Mouse (Mus musculus) forebrain, embryonic 10.5 days (tissue): ENCODE data around the gene Srd5a3. TPM values are rescaled to one million over a fixed set of nuclear protein-coding genes. Genes with fewer than 3 reads are reported as not detected.

Experiments
- DNase-seq: peaks from one replicate; pipeline ENCODE4 v3.0.0-alpha.2; 2017; ENCODE audit warnings: low spot score; ENCODE audit errors: extremely low spot score
- H3K27ac ChIP-seq: fragments of 300-500 bp; sonication (generic); 2 replicates; pipeline ENCODE4 v1.5.1; 2016; ENCODE audit warnings: mild to moderate bottlenecking
- H3K27me3 ChIP-seq: fragments of 300-500 bp; sonication (generic); 2 replicates; pipeline ENCODE4 v1.6.1; 2016; ENCODE audit warnings: mild to moderate bottlenecking; ENCODE audit not compliant: poor library complexity, severe bottlenecking
- H3K36me3 ChIP-seq: fragments of 300-500 bp; sonication (generic); replicated peaks from 2 replicates; pipeline ENCODE4 v1.6.1; 2016; ENCODE audit warnings: mild to moderate bottlenecking, moderate library complexity
- H3K4me1 ChIP-seq: fragments of 300-500 bp; sonication (generic); 2 replicates; pipeline ENCODE4 v1.6.1; 2016
- H3K4me3 ChIP-seq: fragments of 300-500 bp; sonication (generic); 2 replicates; pipeline ENCODE4 v1.5.1; 2016; ENCODE audit warnings: mild to moderate bottlenecking, moderate library complexity
- H3K9me3 ChIP-seq: fragments of 300-500 bp; sonication (generic); 2 replicates; pipeline ENCODE4 v1.6.1; 2016; ENCODE audit warnings: mild to moderate bottlenecking, moderate library complexity
- WGBS: fragments of 180-500 bp; shearing (Covaris S2); methylation state at CpG from one replicate; pipeline ENCODE4 v1.1.7; 2016; 5-methylcytosine and 5-hydroxymethylcytosine counted together
- polyA plus RNA-seq: library from polyadenylated mRNA; unstranded; fragments of >200 nt; fragmentation: Nextera tagmentation; extraction: Ambion mirVana; gene quantifications from 2 replicates; pipeline ENCODE4 v1.2.1, GENCODE M21; 2016

The Srd5a3 gene
- polyA plus RNA-seq, 1 experiment from 2014 or later, result 22.8 TPM

DNA sequence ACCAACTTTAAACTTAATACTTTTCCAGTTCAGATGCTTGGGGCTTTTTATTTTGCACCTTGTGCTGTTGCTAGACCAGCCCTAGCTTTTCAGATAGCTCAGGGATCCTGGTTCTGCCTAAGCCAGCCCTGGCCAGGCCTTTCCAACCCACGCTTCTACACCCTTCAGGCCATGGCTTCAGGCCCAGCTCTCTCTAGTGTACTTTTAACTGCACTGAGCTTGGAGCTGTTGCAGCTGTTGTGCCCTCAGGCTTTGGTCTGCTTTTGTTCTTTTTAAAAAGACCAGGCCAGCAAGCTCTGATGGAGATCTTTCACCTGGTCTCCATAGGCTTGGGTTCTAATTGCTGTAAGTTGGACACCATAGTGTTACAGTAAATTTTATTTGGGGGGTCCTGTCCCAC is 4.4 kb upstream of the Srd5a3 start:
- 89% methylated on average over 1 of the region's 1 CpGs for WGBS
- peaks cover 30% of the 10 kb centered on the region for H3K4me1 ChIP-seq
- H3K36me3 ChIP-seq, result no peaks in the 10 kb centered on the region
- no peak overlapping the region for H3K4me3 ChIP-seq
- 0 out of 2 replicates have a peak, but pooled peaks cover 6% of the 10 kb centered on the region for H3K27me3 ChIP-seq
- no peak overlapping the region for H3K27ac ChIP-seq
- no peak for DNase-seq
- H3K9me3 ChIP-seq, result no peaks in the 10 kb centered on the region

DNA sequence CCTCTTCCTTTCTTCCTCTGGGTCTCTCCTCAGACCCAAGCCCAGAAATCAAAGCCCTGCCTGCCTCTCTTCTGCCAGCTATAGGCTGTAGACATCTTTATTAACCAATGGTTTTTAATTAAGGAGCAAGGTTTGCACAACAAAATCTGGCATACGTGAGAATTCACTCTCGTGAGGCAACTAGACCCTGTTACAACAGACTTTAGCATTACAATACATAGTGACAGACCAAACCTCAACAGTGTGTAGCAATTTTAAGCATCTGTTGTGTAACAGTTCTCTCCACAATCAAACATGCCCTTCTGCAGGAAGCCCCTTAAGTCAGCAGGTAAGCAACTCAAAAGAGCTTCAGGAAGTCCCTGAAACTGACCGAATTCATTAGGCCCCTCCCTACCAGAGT is 3.8 kb upstream of the Srd5a3 start:
- Histone ChIP-seq H3K27me3 (0 out of 2 replicates have a peak, but pooled peaks cover 6% of the 10 kb centered on the region), H3K4me1 (peaks cover 31% of the 10 kb centered on the region), H3K27ac (no peak overlapping the region), H3K36me3 (no peaks in the 10 kb centered on the region), H3K4me3 (no peak overlapping the region), H3K9me3 (no peaks in the 10 kb centered on the region)
- no peak for DNase-seq
- WGBS, result 90% methylated on average over 3 of the region's 3 CpGs

DNA sequence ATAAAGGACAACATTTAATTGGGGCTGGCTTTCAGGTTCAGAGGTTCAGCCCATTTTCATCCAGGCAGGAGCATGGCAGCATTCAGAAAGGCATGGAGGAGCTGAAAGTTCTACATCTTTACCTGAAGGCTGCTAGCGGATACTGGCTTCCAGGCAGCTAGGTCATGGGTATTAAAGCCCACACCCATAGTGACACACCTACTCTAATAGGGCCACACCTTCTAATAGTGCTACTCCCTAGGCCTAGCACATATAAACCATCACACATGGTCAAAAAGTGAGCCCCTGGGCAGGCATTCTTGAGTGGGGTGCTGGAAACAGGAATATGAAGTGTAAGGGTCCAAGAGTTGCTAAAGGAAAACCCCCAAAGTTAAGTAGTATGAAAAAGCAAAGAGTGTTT is 2.5 kb upstream of the Srd5a3 start:
- no peaks in the 10 kb centered on the region for H3K9me3 ChIP-seq

DNA sequence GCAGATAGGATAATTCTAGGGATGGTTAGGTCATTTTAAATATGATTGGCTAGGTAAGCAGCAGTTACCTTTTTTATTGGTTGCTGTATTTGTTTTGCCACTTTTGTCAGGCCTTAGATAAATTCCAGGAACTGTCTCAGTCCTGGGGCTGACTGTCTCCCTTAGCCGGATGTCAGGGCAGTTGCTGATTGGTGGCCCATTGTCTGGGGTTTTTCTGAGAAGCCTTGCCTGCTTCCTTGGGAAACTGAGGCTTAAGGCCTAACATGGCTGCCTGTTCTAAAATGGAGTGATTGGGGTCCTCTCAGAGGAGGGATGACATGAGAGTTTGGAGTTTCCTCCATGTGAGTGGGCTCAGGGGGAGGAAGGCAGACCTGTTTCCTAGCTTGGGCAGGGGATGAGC is 2.0 kb upstream of the Srd5a3 start:
- 0 out of 2 replicates have a peak, but pooled peaks cover 6% of the 10 kb centered on the region for H3K27me3 ChIP-seq
- DNase-seq, result no peak
- WGBS, result 71% methylated on average over 1 of the region's 1 CpGs
- no peaks in the 10 kb centered on the region for H3K9me3 ChIP-seq
- no peak overlapping the region for H3K27ac ChIP-seq
- no peaks in the 10 kb centered on the region for H3K36me3 ChIP-seq
- H3K4me1 ChIP-seq, result peaks cover 34% of the 10 kb centered on the region
- H3K4me3 ChIP-seq, result no peak overlapping the region

More for the DNA sequence above, 2.5 kb upstream of the Srd5a3 start:
- DNase-seq, result no peak
- H3K4me3 ChIP-seq, result no peak overlapping the region
- peaks cover 34% of the 10 kb centered on the region for H3K4me1 ChIP-seq
- 88% methylated on average over 1 of the region's 1 CpGs for WGBS
- no peaks in the 10 kb centered on the region for H3K36me3 ChIP-seq
- no peak overlapping the region for H3K27ac ChIP-seq
- 0 out of 2 replicates have a peak, but pooled peaks cover 6% of the 10 kb centered on the region for H3K27me3 ChIP-seq

DNA sequence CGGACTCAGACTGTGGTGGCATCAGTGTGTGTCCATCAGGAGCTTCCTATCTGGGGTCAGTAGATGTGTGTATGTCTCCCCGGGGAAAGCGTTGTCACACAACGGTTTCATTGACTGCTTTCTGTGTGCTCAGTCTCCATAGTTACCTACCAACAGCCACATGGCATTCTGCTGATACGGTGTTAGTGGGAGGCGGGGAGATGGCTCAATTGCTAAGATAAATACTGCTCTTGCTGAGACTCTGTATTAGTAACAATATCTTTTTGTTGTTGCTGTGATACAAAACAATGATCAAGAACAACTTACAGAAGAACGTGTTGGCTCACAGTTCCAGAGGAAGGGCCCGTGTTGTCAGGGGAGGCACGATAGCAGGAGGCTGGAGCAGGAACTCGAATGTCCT is 1.6 kb upstream of the Srd5a3 start:
- H3K36me3 ChIP-seq, result no peaks in the 10 kb centered on the region
- DNase-seq, result no peak
- H3K4me3 ChIP-seq, result no peak overlapping the region
- 0 out of 2 replicates have a peak, but pooled peaks cover 6% of the 10 kb centered on the region for H3K27me3 ChIP-seq
- 73% methylated on average over 10 of the region's 10 CpGs for WGBS
- peaks cover 34% of the 10 kb centered on the region for H3K4me1 ChIP-seq
- H3K9me3 ChIP-seq, result no peaks in the 10 kb centered on the region
- H3K27ac ChIP-seq, result no peak overlapping the region

DNA sequence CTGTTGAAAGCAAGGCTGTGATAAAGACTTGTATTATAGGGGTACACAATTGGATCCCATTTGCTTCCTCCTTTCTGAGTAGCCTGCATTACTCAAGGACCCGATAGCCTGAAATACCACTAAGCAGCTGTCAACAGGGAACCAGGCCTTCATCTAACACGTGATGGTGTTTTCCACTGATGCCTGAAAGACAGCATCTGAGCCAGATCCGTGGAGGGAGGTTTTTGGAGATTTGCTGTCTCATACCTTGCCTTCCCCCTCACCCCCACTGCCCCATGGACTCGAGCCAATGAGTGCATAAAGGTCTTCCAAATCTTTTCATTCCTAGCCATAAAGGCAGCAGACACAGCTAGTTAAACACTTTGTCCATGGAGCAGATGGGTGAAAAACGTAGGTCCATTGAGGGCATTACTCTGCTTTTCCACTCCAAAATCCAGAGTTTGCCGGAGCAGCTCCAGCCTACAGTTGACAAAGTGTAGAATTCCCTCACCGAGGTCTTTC is 850 bp upstream of the Srd5a3 start:
- Histone ChIP-seq H3K27me3 (0 out of 2 replicates have a peak, but pooled peaks cover 6% of the 10 kb centered on the region), H3K27ac (0 out of 2 replicates have a peak overlapping the region, but pooled peaks have one; percentile 97), H3K4me3 (peak overlapping the region; percentile 78), H3K4me1 (peaks cover 34% of the 10 kb centered on the region), H3K9me3 (no peaks in the 10 kb centered on the region), H3K36me3 (no peaks in the 10 kb centered on the region)
- DNase-seq, result no peak
- WGBS, result 65% methylated on average over 7 of the region's 7 CpGs

DNA sequence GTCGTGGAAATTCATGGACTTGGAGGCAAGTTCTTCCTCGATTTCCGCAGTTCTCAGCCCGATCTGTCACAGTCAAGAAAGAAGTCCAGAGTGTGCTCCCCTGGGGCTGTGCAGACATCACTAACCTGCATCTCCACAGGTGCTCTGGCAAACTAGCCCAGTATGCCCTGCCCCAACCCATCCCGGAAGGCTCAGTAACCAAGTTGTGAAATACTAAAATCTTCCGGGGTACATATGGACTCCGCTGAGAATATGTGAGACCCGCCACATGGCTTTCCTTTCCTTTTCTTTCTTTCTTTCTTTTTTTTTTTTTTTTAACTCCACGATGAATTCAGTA is 627 bp downstream of the Srd5a3 start:
- H3K36me3 ChIP-seq, result no peaks in the 10 kb centered on the region
- WGBS, result 15% methylated on average over 9 of the region's 9 CpGs
- peaks cover 34% of the 10 kb centered on the region for H3K4me1 ChIP-seq
- no peak for DNase-seq
- H3K4me3 ChIP-seq, result peak overlapping the region; percentile 78
- peak overlapping the region; percentile 97 for H3K27ac ChIP-seq
- no peaks in the 10 kb centered on the region for H3K9me3 ChIP-seq
- 0 out of 2 replicates have a peak, but pooled peaks cover 6% of the 10 kb centered on the region for H3K27me3 ChIP-seq

DNA sequence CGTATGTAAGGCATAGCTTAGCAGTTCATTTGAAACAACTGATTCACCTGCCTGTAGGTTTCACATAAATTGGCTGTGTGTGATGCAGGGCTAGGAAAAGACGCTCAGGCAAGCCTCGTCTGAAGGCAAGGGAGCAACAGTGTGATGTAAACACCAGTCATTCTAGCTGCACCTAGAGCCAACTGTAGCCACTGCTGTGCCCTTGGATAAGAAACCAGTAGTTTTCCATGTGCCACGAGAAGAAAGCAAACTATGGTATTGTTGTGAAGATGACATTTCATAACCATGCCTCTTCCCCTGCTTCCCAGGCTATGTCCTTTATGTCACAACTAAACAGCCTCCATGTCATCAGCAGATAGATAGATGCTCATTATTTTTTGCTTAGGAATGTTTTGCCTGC is 3.3 kb downstream of the Srd5a3 start:
- 87% methylated on average over 4 of the region's 4 CpGs for WGBS

DNA sequence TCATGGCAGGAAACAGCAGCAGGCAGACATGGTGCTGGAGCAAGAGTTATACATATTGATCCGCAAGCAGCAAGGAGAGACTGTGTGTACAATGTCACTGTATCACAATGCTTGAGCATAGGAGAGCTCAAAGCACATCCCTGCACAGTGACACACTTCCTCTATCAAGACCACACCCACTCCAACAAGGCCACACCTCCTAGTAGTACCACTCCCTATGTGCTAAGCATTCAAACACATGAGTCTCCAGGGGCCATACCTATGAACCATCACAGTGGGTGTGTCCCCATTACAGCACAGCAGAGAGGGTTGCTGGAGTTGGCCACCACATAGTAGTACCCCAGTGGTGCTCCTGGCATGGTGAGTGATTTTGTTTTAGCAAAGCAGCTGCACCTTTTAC is 6.3 kb downstream of the Srd5a3 start:
- Histone ChIP-seq H3K27me3 (no peaks in the 10 kb centered on the region), H3K36me3 (peaks cover 21% of the 10 kb centered on the region), H3K4me3 (no peak overlapping the region), H3K9me3 (no peaks in the 10 kb centered on the region), H3K4me1 (peaks cover 2% of the 10 kb centered on the region), H3K27ac (no peak overlapping the region)
- 97% methylated on average over 1 of the region's 1 CpGs for WGBS
- no peak for DNase-seq

More for the DNA sequence above, 3.3 kb downstream of the Srd5a3 start:
- Histone ChIP-seq H3K4me1 (peaks cover 32% of the 10 kb centered on the region), H3K4me3 (no peak overlapping the region), H3K36me3 (no peaks in the 10 kb centered on the region), H3K9me3 (no peaks in the 10 kb centered on the region), H3K27me3 (0 out of 2 replicates have a peak, but pooled peaks cover 6% of the 10 kb centered on the region), H3K27ac (no peak overlapping the region)
- no peak for DNase-seq

DNA sequence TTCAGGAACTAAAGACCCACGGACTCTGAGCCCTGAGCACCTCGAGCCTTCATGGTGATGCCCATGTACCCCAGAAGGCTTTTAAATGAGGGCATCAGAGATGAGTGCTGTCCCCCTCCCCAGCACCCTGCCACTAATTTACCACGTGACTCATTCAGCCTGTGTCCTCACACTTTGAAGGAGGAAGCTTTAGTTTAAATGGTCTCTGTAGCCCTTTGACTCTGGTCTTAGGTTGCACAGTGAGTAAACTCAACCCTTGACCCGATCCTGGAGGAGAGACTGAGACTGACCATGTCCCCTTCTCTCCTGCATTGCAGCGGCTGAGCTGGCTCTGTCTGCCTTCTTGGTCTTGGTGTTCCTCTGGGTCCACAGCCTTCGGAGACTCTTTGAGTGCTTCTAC is 9.4 kb downstream of the Srd5a3 start:
- no peak overlapping the region for H3K27ac ChIP-seq
- no peak for DNase-seq
- H3K4me3 ChIP-seq, result no peak overlapping the region
- 92% methylated on average over 6 of the region's 6 CpGs for whole genome bisulfite sequencing
- no peaks in the 10 kb centered on the region for H3K9me3 ChIP-seq
- no peaks in the 10 kb centered on the region for H3K27me3 ChIP-seq
- H3K36me3 ChIP-seq, result peaks cover 36% of the 10 kb centered on the region
- H3K4me1 ChIP-seq, result no peaks in the 10 kb centered on the region

DNA sequence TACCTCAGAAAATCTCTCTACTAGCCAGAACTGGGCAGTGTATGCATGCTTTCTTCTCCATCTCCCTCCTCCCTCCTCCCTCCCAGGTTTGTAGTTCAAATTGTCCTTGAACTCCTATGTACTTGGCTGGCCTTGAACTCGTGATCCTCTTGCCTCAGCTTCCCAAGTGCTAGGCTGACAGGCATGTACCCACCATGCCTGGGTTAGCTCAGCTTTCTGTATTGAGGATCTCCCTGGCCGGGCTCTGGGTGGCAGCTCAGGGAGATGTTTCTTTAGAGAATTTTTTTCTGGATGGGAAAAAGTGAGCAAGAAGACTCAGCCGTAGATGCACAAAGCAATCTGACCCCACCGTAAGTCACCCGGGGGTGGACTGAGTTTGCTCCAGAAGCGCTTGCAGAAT is 12.9 kb downstream of the Srd5a3 start:
- no peaks in the 10 kb centered on the region for H3K27me3 ChIP-seq
- H3K4me1 ChIP-seq, result no peaks in the 10 kb centered on the region
- no peak for DNase-seq
- 94% methylated on average over 6 of the region's 6 CpGs for WGBS
- H3K27ac ChIP-seq, result no peak overlapping the region
- peaks cover 48% of the 10 kb centered on the region for H3K36me3 ChIP-seq
- H3K9me3 ChIP-seq, result no peaks in the 10 kb centered on the region
- no peak overlapping the region for H3K4me3 ChIP-seq

DNA sequence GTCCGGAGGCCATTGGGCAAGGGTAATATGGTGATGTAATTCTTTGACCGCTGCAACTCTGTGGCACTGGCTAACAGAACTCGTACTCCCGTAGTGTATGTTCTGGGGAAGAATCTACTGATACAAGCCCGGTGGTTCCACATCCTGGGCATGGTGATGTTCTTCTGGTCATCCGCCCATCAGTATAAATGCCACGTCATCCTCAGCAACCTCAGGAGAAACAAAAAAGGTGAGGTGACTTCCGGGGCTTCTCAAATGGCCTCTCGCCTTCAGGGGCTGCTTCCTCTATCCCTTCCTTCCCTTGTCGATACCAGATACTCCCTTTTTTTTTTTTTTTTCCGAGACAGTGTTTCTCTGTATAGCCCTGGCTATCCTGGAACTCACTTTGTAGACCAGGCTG is 13.4 kb downstream of the Srd5a3 start:
- Histone ChIP-seq H3K9me3 (no peaks in the 10 kb centered on the region), H3K4me1 (no peaks in the 10 kb centered on the region), H3K36me3 (peaks cover 48% of the 10 kb centered on the region), H3K27me3 (no peaks in the 10 kb centered on the region), H3K4me3 (no peak overlapping the region), H3K27ac (no peak overlapping the region)
- WGBS, result 92% methylated on average over 11 of the region's 11 CpGs
- no peak for DNase-seq

DNA sequence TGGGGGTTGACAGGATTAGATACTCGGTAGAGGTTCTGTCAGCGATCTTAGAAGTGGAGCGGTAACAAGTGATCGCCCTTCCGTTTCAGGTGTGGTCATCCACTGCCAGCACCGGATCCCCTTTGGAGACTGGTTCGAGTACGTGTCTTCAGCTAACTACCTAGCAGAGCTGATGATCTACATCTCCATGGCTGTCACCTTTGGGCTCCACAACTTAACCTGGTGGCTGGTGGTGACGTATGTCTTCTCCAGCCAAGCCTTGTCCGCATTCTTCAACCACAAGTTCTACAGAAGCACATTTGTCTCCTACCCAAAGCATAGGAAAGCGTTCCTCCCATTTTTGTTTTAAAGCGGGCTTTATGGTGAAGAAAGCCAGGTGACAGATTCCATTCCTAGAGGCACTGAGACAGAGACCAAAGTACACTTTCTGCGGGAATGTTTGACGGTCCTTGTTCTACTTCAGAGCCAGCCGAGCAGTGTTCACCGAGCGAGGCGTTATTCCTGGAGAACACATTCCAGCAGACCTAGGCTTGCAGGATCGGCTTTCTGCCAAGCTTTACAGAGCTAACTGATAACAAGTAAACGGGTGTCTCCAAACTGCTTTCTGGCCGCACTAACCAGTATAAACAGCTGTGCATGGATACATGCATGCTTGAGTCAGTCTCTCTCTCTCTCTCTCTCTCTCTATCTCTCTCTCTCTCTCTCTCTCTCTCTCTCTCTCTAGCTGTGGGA is 14.5 kb downstream of the Srd5a3 start:
- DNase-seq, result no peak
- Histone ChIP-seq H3K36me3 (peaks cover 45% of the 10 kb centered on the region), H3K4me1 (no peaks in the 10 kb centered on the region), H3K27ac (no peak overlapping the region), H3K4me3 (no peak overlapping the region), H3K9me3 (no peaks in the 10 kb centered on the region), H3K27me3 (no peaks in the 10 kb centered on the region)
- 96% methylated on average over 21 of the region's 21 CpGs for WGBS
